Mouse (Mus musculus) lung, postnatal 0 days (tissue): ENCODE results near the gene Phlda2. TPM values are rescaled to one million over a fixed set of nuclear protein-coding genes. Genes with fewer than 3 reads are reported as not detected.

ENCODE experiments used
- ATAC-seq: fragments of 200-750 bp; cut with Nextera tagmentation; 2 replicates; pipeline ENCODE4 v1.8.0; 2017; ENCODE audit warnings: moderate library complexity
- DNase-seq: peaks from one replicate; pipeline ENCODE4 v3.0.0-alpha.2; 2016; ENCODE audit warnings: low spot score
- H3K27ac ChIP-seq: fragments of 300-500 bp; sonication (generic); 2 replicates; pipeline ENCODE4 v1.5.1; 2014; ENCODE audit warnings: antibody characterized with exemption, mild to moderate bottlenecking, low read length, mixed read lengths
- H3K27me3 ChIP-seq: fragments of 300-500 bp; sonication (generic); replicated peaks from 2 replicates; pipeline ENCODE4 v1.6.1; 2014; ENCODE audit warnings: low read length, mixed read lengths; ENCODE audit not compliant: insufficient read depth
- H3K36me3 ChIP-seq: fragments of 300-500 bp; sonication (generic); 2 replicates; pipeline ENCODE4 v1.6.1; 2014; ENCODE audit warnings: low read length, mixed read lengths; ENCODE audit not compliant: insufficient read depth
- H3K4me1 ChIP-seq: fragments of 300-500 bp; sonication (generic); 2 replicates; pipeline ENCODE4 v1.6.1; 2014; ENCODE audit warnings: antibody characterized with exemption, low read depth, low read length, mixed read lengths; ENCODE audit not compliant: insufficient read depth
- H3K4me2 ChIP-seq: fragments of 300-500 bp; sonication (generic); replicated peaks from 2 replicates; pipeline ENCODE4 v1.6.1; 2014; ENCODE audit warnings: low read depth, mild to moderate bottlenecking, low read length, moderate library complexity, mixed read lengths
- H3K4me3 ChIP-seq: fragments of 300-500 bp; sonication (generic); 2 replicates; pipeline ENCODE4 v1.5.1; 2014; ENCODE audit warnings: low read depth, low read length
- H3K9ac ChIP-seq: fragments of 300-500 bp; sonication (generic); replicated peaks from 2 replicates; pipeline ENCODE4 v1.6.1; 2014; ENCODE audit warnings: low read depth, mild to moderate bottlenecking
- H3K9me3 ChIP-seq: fragments of 300-500 bp; sonication (generic); 2 replicates; pipeline ENCODE4 v1.6.1; 2016; ENCODE audit warnings: low read length, mixed read lengths
- CTCF ChIP-seq: IDR thresholded peaks from 2 replicates; pipeline ENCODE4 v1.5.1; 2016; ENCODE audit warnings: antibody characterized with exemption, mild to moderate bottlenecking
- EP300 ChIP-seq: IDR thresholded peaks from 2 replicates; pipeline ENCODE4 v1.6.1; 2016; ENCODE audit warnings: antibody characterized with exemption, mild to moderate bottlenecking, control low read depth
- WGBS: fragments of 180-500 bp; shearing (Covaris S2); extraction: QIAGEN DNeasy Blood & Tissue Kit; methylation state at CpG from one replicate; pipeline ENCODE4 v1.1.7; 2014; 5-methylcytosine and 5-hydroxymethylcytosine counted together
- polyA plus RNA-seq: library from polyadenylated mRNA; unstranded; fragments of >200 nt; fragmentation: Nextera tagmentation; extraction: Ambion mirVana; gene quantifications from 2 replicates; pipeline ENCODE4 v1.2.1, GENCODE M21; 2015

Gene Phlda2
- polyA plus RNA-seq, 1 experiment from 2014 or later: 3.2 TPM

GRCm38 (mm10) chr7:143513763-143514415 is 10.9 kb upstream of the Phlda2 start:
- H3K36me3 ChIP-seq: peaks cover 39% of the 10 kb centered on the region; the same call in 1 of the 2 replicates
- no peaks in the 10 kb centered on the region for H3K4me1 ChIP-seq
- no peak overlapping the region for H3K9ac ChIP-seq
- H3K27ac ChIP-seq: no peak overlapping the region
- H3K27me3 ChIP-seq: no peaks in the 10 kb centered on the region
- WGBS: 79% methylated on average over 10 of the region's 10 CpGs
- ATAC-seq (no peak), DNase-seq (no peak)
- H3K9me3 ChIP-seq: no peaks in the 10 kb centered on the region
- no peak for TF ChIP-seq EP300
- no peak for TF ChIP-seq CTCF
- no peak overlapping the region for H3K4me2 ChIP-seq
- no peak overlapping the region for H3K4me3 ChIP-seq

GRCm38 (mm10) chr7:143511335-143511712 is 8.4 kb upstream of the Phlda2 start:
- H3K9ac ChIP-seq: no peak overlapping the region
- H3K36me3 ChIP-seq: peaks cover 18% of the 10 kb centered on the region; the same call in 1 of the 2 replicates
- no peak overlapping the region for H3K27ac ChIP-seq
- no peaks in the 10 kb centered on the region for H3K27me3 ChIP-seq
- no peaks in the 10 kb centered on the region for H3K4me1 ChIP-seq
- no peaks in the 10 kb centered on the region for H3K9me3 ChIP-seq
- ATAC-seq (no peak), DNase-seq (no peak)
- H3K4me3 ChIP-seq: no peak overlapping the region
- H3K4me2 ChIP-seq: no peak overlapping the region
- TF ChIP-seq CTCF: no peak
- no peak for TF ChIP-seq EP300

GRCm38 (mm10) chr7:143510593-143511334 is 7.8 kb upstream of the Phlda2 start:
- H3K4me3 ChIP-seq: no peak overlapping the region
- ATAC-seq: no peak
- TF ChIP-seq CTCF (no peak), EP300 (no peak)
- WGBS: 80% methylated on average over 3 of the region's 3 CpGs
- no peaks in the 10 kb centered on the region for H3K27me3 ChIP-seq
- H3K4me2 ChIP-seq: no peak overlapping the region
- H3K9ac ChIP-seq: no peak overlapping the region
- no peak for DNase-seq
- no peaks in the 10 kb centered on the region for H3K9me3 ChIP-seq
- H3K36me3 ChIP-seq: peaks cover 18% of the 10 kb centered on the region; the same call in 1 of the 2 replicates
- H3K4me1 ChIP-seq: no peaks in the 10 kb centered on the region
- no peak overlapping the region for H3K27ac ChIP-seq

GRCm38 (mm10) chr7:143509566-143509965 is 6.6 kb upstream of the Phlda2 start:
- ATAC-seq (no peak), DNase-seq (no peak)
- TF ChIP-seq CTCF (no peak), EP300 (no peak)
- no peaks in the 10 kb centered on the region for H3K27me3 ChIP-seq
- H3K4me2 ChIP-seq: no peak overlapping the region
- H3K9me3 ChIP-seq: no peaks in the 10 kb centered on the region
- no peak overlapping the region for H3K9ac ChIP-seq
- no peaks in the 10 kb centered on the region for H3K4me1 ChIP-seq
- H3K4me3 ChIP-seq: no peak overlapping the region
- H3K36me3 ChIP-seq: peaks cover 14% of the 10 kb centered on the region; the same call in 1 of the 2 replicates
- no peak overlapping the region for H3K27ac ChIP-seq
- WGBS: 69% methylated on average over 1 of the region's 1 CpGs

- Histone ChIP-seq H3K4me2 (no peak overlapping the region), H3K4me1 (no peaks in the 10 kb centered on the region), H3K36me3 (no peaks in the 10 kb centered on the region), H3K9ac (no peak overlapping the region), H3K27me3 (0 out of 2 replicates have a peak, but pooled peaks cover 11% of the 10 kb centered on the region), H3K4me3 (no peak overlapping the region), H3K9me3 (no peaks in the 10 kb centered on the region), H3K27ac (no peak overlapping the region)
- WGBS: 28% methylated on average over 7 of the region's 7 CpGs
- DNase-seq (peak; percentile 57), ATAC-seq (peak; percentile 27; the same call in 1 of the 2 replicates)
- TF ChIP-seq CTCF (peak; percentile 88), EP300 (no peak)
These were observed 3.7 kb upstream of the Phlda2 start for GRCm38 (mm10) chr7:143506675-143507074.

GRCm38 (mm10) chr7:143506271-143506670 is 3.3 kb upstream of the Phlda2 start:
- Histone ChIP-seq H3K27ac (no peak overlapping the region), H3K9me3 (no peaks in the 10 kb centered on the region), H3K4me2 (no peak overlapping the region), H3K9ac (no peak overlapping the region), H3K4me1 (no peaks in the 10 kb centered on the region), H3K36me3 (no peaks in the 10 kb centered on the region), H3K27me3 (0 out of 2 replicates have a peak, but pooled peaks cover 14% of the 10 kb centered on the region), H3K4me3 (no peak overlapping the region)
- no peak for DNase-seq
- WGBS: 69% methylated on average over 7 of the region's 7 CpGs
- ATAC-seq: no peak
- TF ChIP-seq EP300: no peak
- no peak for TF ChIP-seq CTCF
